Mouse (Mus musculus) olfactory bulb, adult 2 months (tissue): ENCODE data around the gene Resf1.

ENCODE experiments used
- CTCF ChIP-seq: fragments of 200-500 bp; IDR thresholded peaks from 2 replicates; pipeline ENCODE4 v1.5.1; 2012; ENCODE audit warnings: low read depth, mild to moderate bottlenecking, low read length, moderate library complexity; ENCODE audit not compliant: insufficient read depth
- POLR2A ChIP-seq: fragments of 200-500 bp; IDR thresholded peaks from 2 replicates; pipeline ENCODE4 v1.6.1; 2012; ENCODE audit warnings: mild to moderate bottlenecking, low read depth, low read length, moderate library complexity; ENCODE audit not compliant: insufficient read depth

DNA sequence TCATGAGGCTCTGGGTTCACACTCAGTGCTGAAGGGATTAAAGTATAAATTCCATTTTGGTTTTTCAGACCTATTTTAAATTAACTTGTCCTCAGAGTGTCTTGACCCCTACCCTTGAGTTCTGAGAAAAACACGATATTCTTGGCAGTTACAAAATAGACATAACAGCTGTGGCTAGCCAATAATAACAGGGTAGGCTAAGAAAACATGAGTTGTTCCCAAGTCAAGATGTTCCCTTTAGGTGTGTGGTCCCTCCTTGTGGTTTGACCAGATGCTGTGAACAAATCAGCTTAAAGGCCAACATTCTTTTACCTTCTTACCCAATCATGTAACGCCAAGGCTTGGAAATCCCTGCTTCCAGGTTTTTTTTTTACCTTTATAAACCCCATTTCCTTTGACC is 23.8 kb downstream of the Resf1 start:
- TF ChIP-seq POLR2A = no peak
- TF ChIP-seq CTCF = no peak
